Mouse (Mus musculus) gastrocnemius, postnatal 10 days (tissue): ENCODE measurements around the gene Grip1. TPM values are rescaled to one million over a fixed set of nuclear protein-coding genes. Genes with fewer than 3 reads are reported as not detected.

Experiments
- DNase-seq: peaks from one replicate; pipeline ENCODE4 v3.0.0; 2021; ENCODE audit warnings: mixed read lengths
- total RNA-seq, 2 experiments: library from RNA; stranded (reverse); gene quantifications; 2 replicates each; pipeline ENCODE4 v1.2.3; 2021

Grip1 gene
- total RNA-seq, 2 experiments from 2014 or later, result 0.61 to 0.88 TPM

- no peak for DNase-seq
These were observed 386.0 kb downstream of the Grip1 start for GRCm38 (mm10) chr10:119839645-119840044.

- no peak for DNase-seq
These were observed 388.4 kb downstream of the Grip1 start for GRCm38 (mm10) chr10:119842004-119842403.

GRCm38 (mm10) chr10:119845705-119846410 is 392.2 kb downstream of the Grip1 start:
- DNase-seq, result no peak

GRCm38 (mm10) chr10:119851594-119851993 is 398.0 kb downstream of the Grip1 start:
- DNase-seq, result no peak

- no peak for DNase-seq
These were observed 399.0 kb downstream of the Grip1 start for GRCm38 (mm10) chr10:119852582-119853135.

GRCm38 (mm10) chr10:119867726-119868125 is 414.1 kb downstream of the Grip1 start:
- DNase-seq, result peak; percentile 26

- no peak for DNase-seq
These were observed 415.5 kb downstream of the Grip1 start for GRCm38 (mm10) chr10:119868995-119869579.

GRCm38 (mm10) chr10:119876721-119877120 is 423.1 kb downstream of the Grip1 start:
- no peak for DNase-seq

GRCm38 (mm10) chr10:119878331-119878730 is 424.7 kb downstream of the Grip1 start:
- no peak for DNase-seq

- no peak for DNase-seq
These were observed 431.0 kb downstream of the Grip1 start for GRCm38 (mm10) chr10:119884591-119884990.

GRCm38 (mm10) chr10:119885563-119885962 is 431.9 kb downstream of the Grip1 start:
- no peak for DNase-seq

GRCm38 (mm10) chr10:119886681-119887080 is 433.1 kb downstream of the Grip1 start:
- no peak for DNase-seq

GRCm38 (mm10) chr10:119902754-119903153 is 449.1 kb downstream of the Grip1 start:
- DNase-seq, result no peak

- DNase-seq, result no peak
These were observed 453.2 kb downstream of the Grip1 start for GRCm38 (mm10) chr10:119906869-119907268.

- DNase-seq, result no peak
These were observed 464.4 kb downstream of the Grip1 start for GRCm38 (mm10) chr10:119917995-119918394.

GRCm38 (mm10) chr10:119927963-119928362 is 474.3 kb downstream of the Grip1 start:
- no peak for DNase-seq

GRCm38 (mm10) chr10:119928921-119929320 is 475.3 kb downstream of the Grip1 start:
- DNase-seq, result no peak

GRCm38 (mm10) chr10:119932794-119933193 is 479.2 kb downstream of the Grip1 start:
- DNase-seq, result no peak

- no peak for DNase-seq
These were observed 479.7 kb downstream of the Grip1 start for GRCm38 (mm10) chr10:119933362-119933761.

- no peak for DNase-seq
These were observed 481.6 kb downstream of the Grip1 start for GRCm38 (mm10) chr10:119935231-119935630.

- DNase-seq, result no peak
These were observed 483.9 kb downstream of the Grip1 start for GRCm38 (mm10) chr10:119937481-119937880.

GRCm38 (mm10) chr10:119943906-119944305 is 490.3 kb downstream of the Grip1 start:
- no peak for DNase-seq

GRCm38 (mm10) chr10:119951460-119951859 is 497.8 kb downstream of the Grip1 start:
- DNase-seq, result no peak
